Mouse (Mus musculus) kidney, embryonic 16.5 days (tissue): ENCODE data around the gene Cfap299. TPM values are rescaled to one million over a fixed set of nuclear protein-coding genes. Genes with fewer than 3 reads are reported as not detected.
A peak's percentile ranks its signal among the peaks of the same experiment; 100 is the strongest.
"Not testable (repeated sequence)": the region's sequence is repeated elsewhere in the genome, so short reads cannot be mapped to it uniquely, and the experiment has no call there.

Experiments used
- ATAC-seq: fragments of 200-750 bp; cut with Nextera tagmentation; 2 replicates; pipeline ENCODE4 v1.8.0; 2017; ENCODE audit warnings: moderate TSS enrichment; ENCODE audit not compliant: low FRiP score, low TSS enrichment
- H3K27ac ChIP-seq: fragments of 300-500 bp; sonication (generic); 2 replicates; pipeline ENCODE4 v1.5.1; 2014; ENCODE audit warnings: low read length
- H3K27me3 ChIP-seq: fragments of 300-500 bp; sonication (generic); 2 replicates; pipeline ENCODE4 v1.6.1; 2014; ENCODE audit warnings: low read length, control low read depth, mixed read lengths; ENCODE audit not compliant: insufficient read depth
- H3K36me3 ChIP-seq: fragments of 300-500 bp; sonication (generic); 2 replicates; pipeline ENCODE4 v1.6.1; 2014; ENCODE audit warnings: low read length, control low read depth, mixed read lengths; ENCODE audit not compliant: insufficient read depth
- H3K4me1 ChIP-seq: fragments of 300-500 bp; sonication (generic); 2 replicates; pipeline ENCODE4 v1.6.1; 2014; ENCODE audit warnings: low read length, control low read depth, mixed read lengths; ENCODE audit not compliant: insufficient read depth
- H3K4me2 ChIP-seq: fragments of 300-500 bp; sonication (generic); replicated peaks from 2 replicates; pipeline ENCODE4 v1.6.1; 2014; ENCODE audit warnings: low read depth, low read length
- H3K4me3 ChIP-seq: fragments of 300-500 bp; sonication (generic); 2 replicates; pipeline ENCODE4 v1.5.1; 2014; ENCODE audit warnings: mild to moderate bottlenecking, low read length
- H3K9ac ChIP-seq: fragments of 300-500 bp; sonication (generic); replicated peaks from 2 replicates; pipeline ENCODE4 v1.6.1; 2014; ENCODE audit warnings: low read length
- H3K9me3 ChIP-seq: fragments of 300-500 bp; sonication (generic); 2 replicates; pipeline ENCODE4 v1.6.1; 2016; ENCODE audit warnings: low read length, control low read depth
- WGBS: fragments of 180-500 bp; shearing (Covaris S2); extraction: QIAGEN DNeasy Blood & Tissue Kit; methylation state at CpG from one replicate; pipeline ENCODE4 v1.1.7; 2014; 5-methylcytosine and 5-hydroxymethylcytosine counted together
- polyA plus RNA-seq: library from polyadenylated mRNA; unstranded; fragments of >200 nt; fragmentation: Nextera tagmentation; extraction: Ambion mirVana; gene quantifications from 2 replicates; pipeline ENCODE4 v1.2.1, GENCODE M21; 2015

The Cfap299 gene
- polyA plus RNA-seq, 1 experiment from 2014 or later = 0.56 TPM

DNA sequence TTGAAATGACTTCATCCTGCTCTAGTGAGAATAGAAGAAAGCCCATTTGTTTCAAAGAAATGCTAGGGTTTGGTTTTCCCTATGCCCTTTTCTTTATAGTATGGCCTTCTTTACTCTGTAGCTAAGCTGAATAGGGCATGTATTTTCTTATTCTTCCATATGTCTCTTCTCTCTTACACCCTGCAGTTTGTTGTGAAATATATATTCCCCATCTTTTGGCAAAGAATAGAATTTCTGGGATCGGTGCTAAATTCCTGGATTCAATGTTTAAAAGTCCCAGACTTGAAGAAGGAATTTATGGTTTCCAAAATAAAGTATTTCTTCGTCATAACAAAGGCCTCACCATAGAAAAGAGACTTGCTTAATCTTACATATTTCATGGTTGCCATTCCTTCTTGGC, 2.5 kb upstream of the Cfap299 start:
- Histone ChIP-seq H3K27ac (no peak overlapping the region), H3K36me3 (no peaks in the 10 kb centered on the region), H3K4me3 (no peak overlapping the region), H3K27me3 (peaks cover 14% of the 10 kb centered on the region), H3K9ac (no peak overlapping the region), H3K4me1 (peaks cover 4% of the 10 kb centered on the region; the same call in 1 of the 2 replicates), H3K9me3 (no peaks in the 10 kb centered on the region), H3K4me2 (no peak overlapping the region)
- no peak for ATAC-seq
- WGBS = 79% methylated on average over 2 of the region's 2 CpGs

DNA sequence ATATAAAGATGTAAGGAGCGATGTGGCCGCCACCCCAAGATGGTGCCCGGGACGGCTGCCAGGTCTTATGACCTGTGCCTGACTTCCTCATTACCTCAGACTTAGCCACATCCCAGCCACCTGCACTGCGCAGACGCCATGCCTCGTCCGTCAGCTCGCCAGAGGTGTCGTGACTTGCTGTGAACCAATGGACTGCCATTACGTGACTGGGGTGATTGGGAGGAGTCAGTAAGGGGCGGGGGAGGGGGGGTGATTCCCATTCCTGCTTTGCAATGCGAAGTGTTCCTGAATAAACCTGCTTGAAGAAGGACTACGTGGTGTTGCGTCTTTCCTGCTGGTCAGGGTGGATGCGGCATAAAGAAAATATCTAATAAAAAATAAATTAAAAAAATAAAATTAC, 14.6 kb downstream of the Cfap299 start:
- not testable (repeated sequence) for H3K27me3 ChIP-seq, H3K9me3 ChIP-seq, H3K4me1 ChIP-seq, ATAC-seq, H3K27ac ChIP-seq, H3K36me3 ChIP-seq, H3K4me3 ChIP-seq, H3K4me2 ChIP-seq, H3K9ac ChIP-seq
- WGBS = 88% methylated on average over 16 of the region's 16 CpGs

DNA sequence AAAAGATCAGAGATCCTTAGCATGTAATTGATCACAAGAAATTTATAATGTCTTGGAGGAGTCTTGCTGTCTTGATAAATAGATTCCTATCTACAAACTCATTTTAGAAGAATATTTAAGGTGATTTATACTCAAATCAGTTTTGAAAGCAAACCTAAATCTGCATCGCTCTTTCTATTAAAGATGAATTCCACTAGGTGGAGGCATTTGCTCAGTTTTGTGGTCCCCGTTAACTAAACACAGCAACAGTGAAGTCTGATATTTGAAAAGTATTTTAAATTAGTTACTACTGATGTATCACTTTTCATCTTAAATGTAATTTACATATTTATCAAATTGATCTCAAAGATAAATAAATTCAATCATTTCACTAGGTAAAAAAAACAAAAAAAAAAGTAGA, 15.5 kb downstream of the Cfap299 start:
- Histone ChIP-seq H3K36me3 (no peaks in the 10 kb centered on the region), H3K9ac (no peak overlapping the region), H3K9me3 (no peaks in the 10 kb centered on the region), H3K4me3 (no peak overlapping the region), H3K4me2 (no peak overlapping the region), H3K27ac (no peak overlapping the region), H3K27me3 (no peaks in the 10 kb centered on the region), H3K4me1 (no peaks in the 10 kb centered on the region)
- ATAC-seq = no peak
- 58% methylated on average over 2 of the region's 2 CpGs for WGBS

DNA sequence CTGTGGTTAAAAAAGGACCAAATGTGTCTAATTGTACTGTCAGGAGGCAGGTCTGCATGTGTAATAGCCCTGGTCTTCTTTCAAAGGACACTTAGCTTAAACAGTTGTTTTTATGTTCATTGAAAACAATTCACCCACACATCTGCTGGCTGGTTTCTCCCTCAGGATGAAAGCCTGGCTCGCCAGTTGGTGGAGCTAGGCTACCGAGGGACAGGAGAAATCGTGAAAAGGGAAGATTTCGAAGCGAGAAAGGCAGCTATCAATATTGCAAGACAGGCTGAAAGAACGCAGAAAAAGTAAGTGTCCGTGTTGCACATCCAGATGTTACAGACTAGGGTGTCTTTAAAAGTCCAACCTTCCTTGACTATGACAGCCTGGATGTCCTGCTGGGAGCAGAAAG, 17.0 kb downstream of the Cfap299 start:
- Histone ChIP-seq H3K9ac (no peak overlapping the region), H3K9me3 (no peaks in the 10 kb centered on the region), H3K4me3 (no peak overlapping the region), H3K36me3 (no peaks in the 10 kb centered on the region), H3K27me3 (no peaks in the 10 kb centered on the region), H3K4me2 (no peak overlapping the region), H3K27ac (no peak overlapping the region), H3K4me1 (no peaks in the 10 kb centered on the region)
- 56% methylated on average over 7 of the region's 7 CpGs for WGBS
- no peak for ATAC-seq

DNA sequence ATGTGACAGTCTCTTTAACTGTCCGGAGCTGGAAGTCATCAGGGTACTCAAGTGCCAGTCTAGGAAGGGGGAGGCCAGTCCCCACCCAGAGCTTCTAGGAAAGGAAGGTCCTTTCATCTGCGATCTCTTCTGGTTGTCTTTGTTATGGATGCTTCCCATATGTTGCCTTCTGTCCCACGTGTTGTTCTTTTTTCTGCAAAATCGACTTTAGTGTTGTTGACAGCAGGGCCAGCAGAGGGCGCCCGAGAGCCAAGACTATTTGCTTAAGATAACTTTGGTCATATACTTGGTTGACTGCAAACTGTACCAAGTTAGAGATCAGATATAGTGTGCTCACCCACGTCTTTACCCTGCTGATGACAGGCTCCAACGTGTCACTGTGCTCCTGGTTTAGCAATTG, 19.5 kb downstream of the Cfap299 start:
- no peak overlapping the region for H3K4me3 ChIP-seq
- no peaks in the 10 kb centered on the region for H3K27me3 ChIP-seq
- H3K9me3 ChIP-seq = no peaks in the 10 kb centered on the region
- no peak overlapping the region for H3K27ac ChIP-seq
- H3K4me2 ChIP-seq = 0 out of 2 replicates have a peak overlapping the region, but pooled peaks have one; percentile 26
- H3K9ac ChIP-seq = no peak overlapping the region
- H3K36me3 ChIP-seq = no peaks in the 10 kb centered on the region
- ATAC-seq = peak; percentile 62
- 7% methylated on average over 8 of the region's 8 CpGs for WGBS
- H3K4me1 ChIP-seq = no peaks in the 10 kb centered on the region

DNA sequence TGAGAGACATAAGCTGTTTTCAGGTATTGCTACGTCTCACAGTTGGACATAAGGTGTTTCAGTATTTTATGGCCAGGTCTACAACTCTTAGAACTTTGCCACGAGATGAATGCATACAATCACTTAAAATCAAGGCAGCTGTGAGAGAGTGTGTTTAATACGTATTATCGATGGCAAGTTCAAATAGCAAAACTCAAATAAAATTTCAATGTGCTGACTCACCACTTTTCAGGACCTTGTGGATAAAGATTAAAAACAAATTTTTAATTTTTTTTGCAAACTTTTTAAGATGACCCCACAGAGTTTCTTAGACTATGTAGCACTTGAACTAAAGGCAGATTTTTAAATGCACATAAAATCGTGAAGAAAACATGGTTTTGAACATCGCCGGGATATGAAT, 30.8 kb downstream of the Cfap299 start:
- H3K9me3 ChIP-seq = no peaks in the 10 kb centered on the region
- no peaks in the 10 kb centered on the region for H3K4me1 ChIP-seq
- no peak for ATAC-seq
- H3K9ac ChIP-seq = no peak overlapping the region
- no peak overlapping the region for H3K27ac ChIP-seq
- H3K4me2 ChIP-seq = no peak overlapping the region
- H3K27me3 ChIP-seq = no peaks in the 10 kb centered on the region
- H3K4me3 ChIP-seq = no peak overlapping the region
- H3K36me3 ChIP-seq = no peaks in the 10 kb centered on the region
- 90% methylated on average over 7 of the region's 7 CpGs for WGBS

DNA sequence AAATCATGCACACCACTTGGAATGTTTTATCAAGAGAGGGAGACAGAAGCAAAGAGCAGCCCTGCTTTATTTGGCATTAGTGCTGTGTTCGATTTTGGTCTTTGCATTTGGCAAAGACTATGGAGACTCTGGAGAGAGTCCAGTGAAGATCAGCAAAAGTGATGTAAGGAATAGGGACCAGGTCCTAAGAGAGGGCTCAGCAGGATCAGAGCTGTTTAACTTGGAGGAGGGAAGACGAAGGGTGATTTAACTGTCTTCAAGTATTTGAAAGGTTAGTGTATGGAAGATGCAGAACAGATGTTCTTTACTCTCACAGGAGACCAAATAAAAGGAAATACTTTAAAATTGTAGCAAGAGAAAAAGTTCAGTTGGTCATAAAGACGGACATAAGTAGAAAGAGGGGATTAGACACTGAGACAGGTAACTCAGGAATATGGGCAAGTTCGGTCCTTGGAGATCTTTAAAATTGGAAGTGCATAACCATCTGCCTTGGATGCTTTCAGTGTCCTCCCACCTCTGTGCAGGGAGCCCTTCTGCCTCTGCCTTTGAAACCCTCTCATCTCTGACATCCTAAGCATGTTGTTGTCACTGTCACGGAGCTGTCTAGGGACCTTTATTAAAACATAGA, 31.8 kb downstream of the Cfap299 start:
- H3K36me3 ChIP-seq = no peaks in the 10 kb centered on the region
- no peak for ATAC-seq
- H3K27ac ChIP-seq = no peak overlapping the region
- WGBS = 63% methylated on average over 5 of the region's 5 CpGs
- H3K9ac ChIP-seq = no peak overlapping the region
- H3K4me1 ChIP-seq = no peaks in the 10 kb centered on the region
- H3K4me2 ChIP-seq = no peak overlapping the region
- no peak overlapping the region for H3K4me3 ChIP-seq
- no peaks in the 10 kb centered on the region for H3K9me3 ChIP-seq
- no peaks in the 10 kb centered on the region for H3K27me3 ChIP-seq

DNA sequence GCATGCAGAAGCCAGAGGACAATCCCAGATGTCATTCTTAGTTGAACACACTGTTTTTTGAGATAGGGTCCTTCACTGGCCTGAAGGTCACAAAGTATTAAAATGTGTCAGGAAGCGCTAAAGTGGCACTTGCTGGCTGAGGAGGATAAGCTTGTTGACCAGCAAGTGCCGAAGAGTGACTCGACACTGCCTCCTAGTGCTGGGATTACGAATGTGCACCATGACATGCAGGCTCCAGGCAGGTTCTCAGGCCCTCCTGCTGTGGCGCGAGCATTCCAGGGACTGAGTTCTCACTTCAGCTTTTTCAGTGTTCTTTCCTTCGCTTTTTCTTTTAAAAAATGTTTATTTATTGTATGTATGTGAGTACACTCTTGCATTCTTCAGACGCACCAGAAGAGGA, 34.3 kb downstream of the Cfap299 start:
- Histone ChIP-seq H3K4me2 (no peak overlapping the region), H3K9ac (no peak overlapping the region), H3K27ac (no peak overlapping the region), H3K4me3 (no peak overlapping the region), H3K27me3 (no peaks in the 10 kb centered on the region), H3K4me1 (no peaks in the 10 kb centered on the region), H3K9me3 (no peaks in the 10 kb centered on the region), H3K36me3 (no peaks in the 10 kb centered on the region)
- ATAC-seq = no peak
- 62% methylated on average over 8 of the region's 8 CpGs for WGBS

DNA sequence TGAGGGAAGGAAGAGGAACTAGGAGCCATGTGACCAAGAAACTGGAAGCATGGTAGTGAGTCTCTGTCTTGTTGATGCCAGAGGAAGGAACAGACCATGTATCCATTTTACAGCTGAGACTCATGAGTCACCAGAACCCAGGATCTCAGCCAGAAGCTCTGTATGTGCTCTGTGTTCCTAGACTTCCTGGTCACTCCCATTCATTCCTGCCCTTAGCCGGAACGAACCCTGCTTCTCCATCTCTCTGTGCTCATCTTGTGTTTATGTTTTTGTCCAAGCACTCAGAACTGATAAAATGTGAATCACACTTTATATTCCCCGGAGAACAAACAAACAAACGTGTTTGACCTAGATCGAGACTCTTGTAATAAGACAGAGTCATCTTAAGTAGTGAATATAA, 36.2 kb downstream of the Cfap299 start:
- no peaks in the 10 kb centered on the region for H3K27me3 ChIP-seq
- no peak for ATAC-seq
- H3K9ac ChIP-seq = no peak overlapping the region
- no peaks in the 10 kb centered on the region for H3K36me3 ChIP-seq
- H3K4me1 ChIP-seq = peaks cover 6% of the 10 kb centered on the region; the same call in 1 of the 2 replicates
- H3K4me2 ChIP-seq = no peak overlapping the region
- H3K9me3 ChIP-seq = no peaks in the 10 kb centered on the region
- no peak overlapping the region for H3K4me3 ChIP-seq
- H3K27ac ChIP-seq = no peak overlapping the region
- 82% methylated on average over 5 of the region's 5 CpGs for WGBS

DNA sequence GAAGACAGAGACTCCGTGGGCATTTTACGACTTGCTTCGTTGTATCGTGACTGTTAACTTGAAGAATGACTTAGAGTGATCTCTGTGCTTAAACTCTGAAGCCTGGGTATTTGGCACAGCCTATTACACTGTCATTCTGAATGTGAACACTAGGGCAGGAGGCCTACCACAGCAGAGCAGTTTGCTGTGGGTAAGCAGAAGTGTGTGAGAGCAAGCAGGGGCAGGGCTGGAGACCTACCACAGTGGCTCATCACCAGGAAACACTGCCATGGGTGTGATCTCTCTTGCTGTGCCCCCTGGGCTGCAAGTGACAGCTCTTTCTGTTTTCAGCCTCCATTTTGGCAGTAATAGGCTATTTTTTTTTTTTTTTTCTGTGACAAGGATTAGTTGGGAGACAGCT, 39.7 kb downstream of the Cfap299 start:
- Histone ChIP-seq H3K27me3 (no peaks in the 10 kb centered on the region), H3K4me3 (no peak overlapping the region), H3K4me1 (peaks cover 6% of the 10 kb centered on the region; the same call in 1 of the 2 replicates), H3K36me3 (no peaks in the 10 kb centered on the region), H3K4me2 (no peak overlapping the region), H3K9ac (no peak overlapping the region), H3K9me3 (no peaks in the 10 kb centered on the region), H3K27ac (no peak overlapping the region)
- WGBS = 4% methylated on average over 4 of the region's 4 CpGs
- peak; percentile 82 for ATAC-seq
